Mouse (Mus musculus) limb, embryonic 11.5 days (tissue): ENCODE measurements around the gene Akap13. TPM values are rescaled to one million over a fixed set of nuclear protein-coding genes. Genes with fewer than 3 reads are reported as not detected.
"Not testable (repeated sequence)": the region's sequence is repeated elsewhere in the genome, so short reads cannot be mapped to it uniquely, and the experiment has no call there.

Experiments used
- ATAC-seq: fragments of 200-750 bp; cut with Nextera tagmentation; 2 replicates; pipeline ENCODE4 v1.8.0; 2017; ENCODE audit warnings: low read depth; ENCODE audit not compliant: insufficient number of reproducible peaks, low FRiP score, low TSS enrichment
- DNase-seq: peaks from one replicate; pipeline ENCODE4 v3.0.0-alpha.2; 2015; ENCODE audit warnings: low spot score
- H3K27ac ChIP-seq: fragments of 300-500 bp; sonication (generic); replicated peaks from 2 replicates; pipeline ENCODE4 v1.5.1; 2014; ENCODE audit warnings: low read depth, mild to moderate bottlenecking, low read length
- H3K27me3 ChIP-seq: fragments of 300-500 bp; sonication (generic); 2 replicates; pipeline ENCODE4 v1.6.1; 2014; ENCODE audit warnings: mild to moderate bottlenecking, low read length, mixed read lengths; ENCODE audit not compliant: control insufficient read depth, insufficient read depth
- H3K36me3 ChIP-seq: fragments of 300-500 bp; sonication (generic); 2 replicates; pipeline ENCODE4 v1.6.1; 2014; ENCODE audit warnings: mild to moderate bottlenecking, low read length, moderate library complexity, mixed read lengths; ENCODE audit not compliant: control insufficient read depth, insufficient read depth
- H3K4me1 ChIP-seq: fragments of 300-500 bp; sonication (generic); 2 replicates; pipeline ENCODE4 v1.6.1; 2014; ENCODE audit warnings: low read length, mixed read lengths; ENCODE audit not compliant: control insufficient read depth, insufficient read depth
- H3K4me2 ChIP-seq: fragments of 300-500 bp; sonication (generic); 2 replicates; pipeline ENCODE4 v1.6.1; 2014; ENCODE audit warnings: low read depth, mild to moderate bottlenecking, moderate library complexity; ENCODE audit not compliant: severe bottlenecking
- H3K4me3 ChIP-seq: fragments of 300-500 bp; sonication (generic); 2 replicates; pipeline ENCODE4 v1.5.1; 2014; ENCODE audit warnings: low read depth, low read length
- H3K9ac ChIP-seq: fragments of 300-500 bp; sonication (generic); 2 replicates; pipeline ENCODE4 v1.6.1; 2014; ENCODE audit warnings: mild to moderate bottlenecking, low read length
- H3K9me3 ChIP-seq: fragments of 300-500 bp; sonication (generic); 2 replicates; pipeline ENCODE4 v1.6.1; 2016; ENCODE audit warnings: low read length; ENCODE audit not compliant: control insufficient read depth
- WGBS: fragments of 180-500 bp; shearing (Covaris S2); extraction: QIAGEN DNeasy Blood & Tissue Kit; methylation state at CpG from one replicate; pipeline ENCODE4 v1.1.7; 2014; 5-methylcytosine and 5-hydroxymethylcytosine counted together
- polyA plus RNA-seq: library from polyadenylated mRNA; unstranded; fragments of >200 nt; fragmentation: Nextera tagmentation; extraction: Ambion mirVana; gene quantifications from 2 replicates; pipeline ENCODE4 v1.2.1, GENCODE M21; 2014

The Akap13 gene
- polyA plus RNA-seq, 1 experiment from 2014 or later, result 32.7 TPM

DNA sequence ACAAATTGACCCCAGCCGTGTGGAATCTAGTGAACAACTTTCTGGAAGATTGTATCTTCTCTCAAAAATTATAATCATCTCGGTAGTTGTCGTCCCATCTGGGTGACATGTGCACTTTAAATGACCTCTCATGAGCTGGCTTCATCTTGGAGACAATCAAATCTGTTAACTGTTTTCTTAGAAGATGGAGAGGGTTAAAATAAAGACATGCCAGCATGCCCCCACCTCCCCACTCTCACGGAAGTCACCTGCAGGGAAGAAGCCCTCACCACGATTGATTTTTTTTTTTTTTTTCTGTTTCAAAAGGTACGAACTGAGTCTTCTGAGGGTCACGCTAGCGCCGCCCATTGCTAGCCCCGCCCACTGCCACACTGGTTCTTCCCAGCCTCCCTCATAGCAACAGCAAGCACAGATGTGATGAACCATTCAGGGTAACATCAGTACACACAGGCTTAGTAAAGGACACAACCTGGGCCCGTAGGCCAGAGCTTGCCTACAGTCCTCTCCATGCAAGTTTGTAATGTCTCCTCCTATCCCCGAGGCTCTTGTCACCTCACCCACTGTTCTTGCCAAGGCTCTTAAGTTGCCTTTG lies 298.0 kb downstream of the Akap13 start:
- no peak overlapping the region for H3K4me3 ChIP-seq
- 41% methylated on average over 12 of the region's 12 CpGs for WGBS
- H3K4me2 ChIP-seq, result no peak overlapping the region
- DNase-seq, result no peak
- peaks cover 9% of the 10 kb centered on the region; the same call in 1 of the 2 replicates for H3K36me3 ChIP-seq
- H3K9me3 ChIP-seq, result no peaks in the 10 kb centered on the region
- ATAC-seq, result no peak
- no peak overlapping the region for H3K27ac ChIP-seq
- H3K4me1 ChIP-seq, result 0 out of 2 replicates have a peak, but pooled peaks cover 3% of the 10 kb centered on the region
- no peak overlapping the region for H3K9ac ChIP-seq
- no peaks in the 10 kb centered on the region for H3K27me3 ChIP-seq

DNA sequence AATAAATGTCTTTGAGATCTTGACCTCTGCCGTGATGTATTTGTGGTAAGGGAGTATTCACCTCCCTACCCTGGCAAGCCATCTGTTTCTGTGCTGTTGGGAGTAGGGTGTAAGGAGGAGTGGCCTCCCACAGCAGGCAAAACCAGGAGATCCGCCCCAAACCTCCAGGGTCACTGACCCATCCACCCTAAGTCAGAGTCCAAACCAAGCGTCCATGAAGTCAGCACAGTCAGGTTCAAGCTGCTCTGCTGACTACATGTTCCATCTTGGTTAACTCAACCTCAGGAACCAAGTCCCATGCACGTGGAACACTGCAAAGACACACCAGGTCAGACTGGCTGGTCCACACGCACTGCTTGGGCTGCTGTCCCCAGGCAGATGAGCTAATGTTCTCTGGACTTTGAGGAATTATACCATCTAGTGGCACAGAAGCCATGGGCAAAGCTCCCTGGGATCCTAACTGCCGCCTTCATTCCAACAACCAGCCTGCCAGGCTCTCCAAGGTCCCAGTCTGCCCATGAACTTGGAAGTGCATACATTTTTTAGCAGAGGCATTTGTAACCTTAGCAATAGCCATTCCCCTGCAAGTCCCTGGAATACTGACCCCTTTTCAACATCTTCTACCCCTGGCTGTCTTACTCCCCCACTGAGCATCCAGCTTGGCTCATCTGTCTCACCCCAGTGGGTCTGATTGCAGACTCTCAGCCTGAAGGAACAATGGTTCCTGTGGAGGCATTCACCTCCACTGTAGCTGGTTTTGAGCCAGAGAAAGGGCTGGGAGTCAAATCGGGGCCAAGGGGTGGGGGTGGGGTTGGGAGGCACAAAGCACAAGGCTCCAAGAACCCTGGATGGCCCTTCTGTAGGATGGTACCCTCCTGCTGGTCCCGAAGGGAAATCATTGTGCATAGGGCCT lies 299.5 kb downstream of the Akap13 start:
- H3K9me3 ChIP-seq, result no peaks in the 10 kb centered on the region
- H3K4me2 ChIP-seq, result no peak overlapping the region
- ATAC-seq (no peak), DNase-seq (no peak)
- H3K27ac ChIP-seq, result no peak overlapping the region
- H3K4me3 ChIP-seq, result no peak overlapping the region
- H3K27me3 ChIP-seq, result no peaks in the 10 kb centered on the region
- H3K4me1 ChIP-seq, result 0 out of 2 replicates have a peak, but pooled peaks cover 3% of the 10 kb centered on the region
- peaks cover 2% of the 10 kb centered on the region; the same call in 1 of the 2 replicates for H3K36me3 ChIP-seq
- WGBS, result 63% methylated on average over 8 of the region's 8 CpGs
- no peak overlapping the region for H3K9ac ChIP-seq

DNA sequence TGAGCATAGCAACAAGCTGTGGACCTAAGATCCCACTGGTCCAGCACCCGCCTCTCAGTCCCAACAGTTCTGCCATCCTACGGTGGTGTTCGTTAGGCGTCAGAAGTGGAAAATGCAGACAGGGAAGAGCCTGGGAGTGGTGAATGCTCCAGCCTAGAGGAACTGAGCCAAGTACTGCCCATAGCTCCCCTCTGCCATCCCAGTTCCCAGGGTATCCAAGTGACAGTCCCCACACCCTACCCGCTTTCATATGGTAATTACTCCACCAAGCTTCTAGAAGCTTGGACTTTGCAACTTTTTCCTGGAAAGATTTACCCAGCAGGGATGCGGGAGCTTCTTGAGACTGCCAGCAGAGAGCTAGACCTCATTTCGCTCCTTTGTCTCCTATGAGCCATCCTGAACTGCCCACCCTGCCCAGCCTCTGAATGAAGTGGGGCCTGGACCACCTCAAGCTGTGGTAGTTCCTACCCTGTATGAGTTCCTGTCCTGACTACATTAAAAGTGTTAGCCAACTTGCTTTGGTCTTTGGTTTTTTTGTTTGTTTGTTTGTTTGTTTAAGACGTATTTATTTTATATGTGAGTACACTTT lies 300.6 kb downstream of the Akap13 start:
- no peak for DNase-seq
- Histone ChIP-seq H3K27me3 (no peaks in the 10 kb centered on the region), H3K4me1 (0 out of 2 replicates have a peak, but pooled peaks cover 3% of the 10 kb centered on the region), H3K36me3 (0 out of 2 replicates have a peak, but pooled peaks cover 2% of the 10 kb centered on the region), H3K9ac (no peak overlapping the region), H3K4me3 (no peak overlapping the region), H3K4me2 (no peak overlapping the region), H3K27ac (no peak overlapping the region), H3K9me3 (no peaks in the 10 kb centered on the region)
- ATAC-seq, result no peak
- 87% methylated on average over 8 of the region's 8 CpGs for WGBS

DNA sequence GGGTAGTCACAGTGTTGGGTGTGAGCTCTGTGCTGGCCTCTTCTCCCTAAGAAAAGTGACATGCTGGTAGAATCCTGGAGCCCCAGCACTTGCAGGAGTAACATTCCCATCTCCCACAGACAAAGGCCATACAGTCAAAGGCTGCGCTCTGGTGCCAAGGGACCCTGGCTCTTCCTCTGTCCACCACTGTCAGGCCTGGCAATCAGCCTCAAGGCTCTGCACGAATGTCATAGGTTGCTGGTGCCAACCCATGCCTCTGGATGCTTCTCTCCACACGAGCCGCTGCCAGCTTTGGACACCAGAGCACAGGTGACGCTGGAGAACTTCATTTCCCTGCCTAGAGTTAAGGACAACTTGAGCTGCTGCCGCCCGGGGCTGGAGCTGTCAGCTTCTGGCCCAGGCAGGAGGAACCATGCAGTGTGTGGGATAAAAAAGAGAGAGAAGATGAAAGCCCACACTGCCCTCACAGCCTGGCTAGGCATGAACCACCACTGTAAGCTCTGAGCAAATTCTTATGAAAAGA lies 304.7 kb downstream of the Akap13 start:
- H3K36me3 ChIP-seq, result no peaks in the 10 kb centered on the region
- H3K9me3 ChIP-seq, result no peaks in the 10 kb centered on the region
- H3K4me2 ChIP-seq, result no peak overlapping the region
- no peaks in the 10 kb centered on the region for H3K4me1 ChIP-seq
- no peaks in the 10 kb centered on the region for H3K27me3 ChIP-seq
- no peak overlapping the region for H3K4me3 ChIP-seq
- DNase-seq (no peak), ATAC-seq (no peak)
- WGBS, result 87% methylated on average over 7 of the region's 7 CpGs
- no peak overlapping the region for H3K9ac ChIP-seq
- no peak overlapping the region for H3K27ac ChIP-seq

DNA sequence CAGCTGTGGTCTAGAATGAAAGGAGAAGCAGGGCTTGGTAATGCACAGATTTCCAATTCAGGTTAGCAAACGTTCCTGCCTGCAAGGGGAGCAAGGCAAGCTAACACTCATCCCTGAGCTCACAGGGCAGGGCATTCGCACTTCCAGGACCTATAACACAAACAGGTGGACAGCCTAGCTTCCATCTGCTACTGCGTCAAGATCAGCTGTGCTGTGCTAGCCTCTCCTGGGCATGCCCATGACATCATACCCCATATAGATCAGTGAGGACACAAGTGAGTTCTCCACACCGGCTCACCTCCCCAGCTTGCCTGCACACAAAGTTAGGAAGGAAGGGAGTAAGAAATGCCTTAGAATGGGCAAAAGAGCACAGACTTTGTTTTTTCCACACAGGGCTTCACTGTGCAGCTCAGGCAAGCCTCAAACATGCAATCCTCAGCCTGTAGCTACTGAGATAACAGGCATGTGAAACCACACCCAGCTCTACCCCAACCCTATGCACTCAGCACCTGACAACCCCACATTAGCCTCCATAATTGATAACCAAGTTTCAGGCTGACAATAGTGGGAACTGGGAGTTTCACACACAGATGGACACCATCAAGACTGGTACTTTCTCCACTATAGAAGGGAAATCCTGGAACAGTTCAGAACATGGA lies 305.5 kb downstream of the Akap13 start:
- not testable (repeated sequence) for H3K27me3 ChIP-seq, H3K9ac ChIP-seq, ATAC-seq, H3K4me1 ChIP-seq, H3K36me3 ChIP-seq, H3K4me2 ChIP-seq, H3K4me3 ChIP-seq, H3K27ac ChIP-seq, H3K9me3 ChIP-seq, DNase-seq
- WGBS, result 77% methylated on average over 4 of the region's 4 CpGs

DNA sequence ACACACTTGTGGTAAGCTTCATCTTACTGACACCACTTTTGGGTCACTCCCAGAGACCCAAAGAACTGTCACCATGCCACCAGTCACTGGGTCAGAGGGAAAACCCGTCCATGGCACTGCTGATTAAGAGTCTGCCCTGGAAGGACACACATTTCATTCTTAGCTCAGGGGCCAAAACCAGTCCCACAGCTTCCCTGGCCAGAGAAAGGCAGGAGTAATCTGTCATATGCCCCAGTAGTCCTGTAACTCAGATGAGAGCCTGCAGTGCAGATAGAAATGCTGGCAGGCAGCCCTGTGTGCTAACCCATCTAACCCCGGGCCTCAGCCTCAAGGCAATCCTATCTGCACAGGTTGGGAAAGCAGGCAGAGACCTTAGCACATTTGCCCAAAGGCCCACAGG lies 306.9 kb downstream of the Akap13 start:
- ATAC-seq, DNase-seq, H3K27me3 ChIP-seq, H3K9me3 ChIP-seq, H3K27ac ChIP-seq, H3K36me3 ChIP-seq, H3K9ac ChIP-seq, H3K4me1 ChIP-seq, H3K4me2 ChIP-seq, H3K4me3 ChIP-seq: not testable (repeated sequence)
- 83% methylated on average over 2 of the region's 2 CpGs for WGBS

DNA sequence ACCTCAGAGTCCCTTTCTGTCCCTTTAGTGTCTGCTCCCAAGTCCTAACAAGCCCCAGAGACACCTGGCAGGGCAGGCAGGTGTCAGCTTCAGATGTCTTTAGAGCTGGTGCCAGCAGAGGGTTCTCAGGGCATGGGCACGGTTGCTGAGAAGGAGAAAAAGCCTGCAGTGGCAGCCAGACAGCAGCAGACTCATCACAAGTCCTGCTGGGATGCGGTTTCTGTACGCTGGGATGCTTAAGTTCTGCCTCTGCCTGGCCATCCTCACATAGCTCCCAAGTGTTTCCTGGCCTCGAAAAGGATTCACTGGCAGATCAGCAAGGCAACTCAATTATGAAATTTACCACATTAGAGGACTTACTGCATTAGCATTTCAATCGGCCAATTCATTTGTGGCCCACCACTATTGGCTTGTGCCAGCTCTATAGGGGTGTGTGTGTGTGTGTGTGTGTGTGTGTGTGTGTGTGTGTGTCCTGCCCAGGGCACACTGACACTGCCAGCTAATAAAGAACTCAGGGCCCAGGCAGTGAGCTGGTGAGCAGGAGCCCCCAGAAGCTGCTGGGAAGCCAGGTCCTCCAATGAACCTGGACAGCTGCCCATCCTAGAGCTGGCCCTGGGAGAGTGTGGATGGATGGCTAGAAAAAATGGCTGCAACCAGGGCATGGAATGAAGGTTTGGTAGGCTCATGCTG lies 311.9 kb downstream of the Akap13 start:
- H3K9ac ChIP-seq, H3K4me1 ChIP-seq, ATAC-seq, H3K4me2 ChIP-seq, H3K27ac ChIP-seq, H3K27me3 ChIP-seq, DNase-seq, H3K36me3 ChIP-seq, H3K4me3 ChIP-seq, H3K9me3 ChIP-seq: not testable (repeated sequence)
- 75% methylated on average over 1 of the region's 5 CpGs for WGBS
